Mouse (Mus musculus) hindbrain, postnatal 0 days (tissue): ENCODE measurements around the gene Schip1. TPM values are rescaled to one million over a fixed set of nuclear protein-coding genes. Genes with fewer than 3 reads are reported as not detected.

Experiments
- ATAC-seq: fragments of 200-750 bp; cut with Nextera tagmentation; 2 replicates; pipeline ENCODE4 v1.8.0; 2017; ENCODE audit warnings: mild to moderate bottlenecking, moderate TSS enrichment, moderate library complexity
- DNase-seq: peaks from one replicate; pipeline ENCODE4 v3.0.0-alpha.2; 2015; ENCODE audit warnings: low spot score
- H3K27ac ChIP-seq: fragments of 300-500 bp; sonication (generic); 2 replicates; pipeline ENCODE4 v1.5.1; 2014; ENCODE audit warnings: mild to moderate bottlenecking
- H3K27me3 ChIP-seq: fragments of 300-500 bp; sonication (generic); 2 replicates; pipeline ENCODE4 v1.6.1; 2014; ENCODE audit warnings: low read length, mixed read lengths; ENCODE audit not compliant: insufficient read depth
- H3K36me3 ChIP-seq: fragments of 300-500 bp; sonication (generic); 2 replicates; pipeline ENCODE4 v1.6.1; 2014; ENCODE audit warnings: low read length, mixed read lengths; ENCODE audit not compliant: insufficient read depth
- H3K4me1 ChIP-seq: fragments of 300-500 bp; sonication (generic); 2 replicates; pipeline ENCODE4 v1.6.1; 2014; ENCODE audit warnings: antibody characterized with exemption, low read length, mixed read lengths; ENCODE audit not compliant: insufficient read depth
- H3K4me2 ChIP-seq: fragments of 300-500 bp; sonication (generic); 2 replicates; pipeline ENCODE4 v1.6.1; 2014; ENCODE audit warnings: low read depth, mild to moderate bottlenecking, low read length, moderate library complexity, mixed read lengths
- H3K4me3 ChIP-seq: fragments of 300-500 bp; sonication (generic); 2 replicates; pipeline ENCODE4 v1.5.1; 2014; ENCODE audit warnings: low read length
- H3K9ac ChIP-seq: fragments of 300-500 bp; sonication (generic); replicated peaks from 2 replicates; pipeline ENCODE4 v1.6.1; 2014; ENCODE audit warnings: mild to moderate bottlenecking, low read length, moderate library complexity, mixed read lengths
- H3K9me3 ChIP-seq: fragments of 300-500 bp; sonication (generic); 2 replicates; pipeline ENCODE4 v1.6.1; 2016; ENCODE audit warnings: low read length, mixed read lengths
- CTCF ChIP-seq: IDR thresholded peaks from 2 replicates; pipeline ENCODE4 v1.5.1; 2016; ENCODE audit warnings: antibody characterized with exemption, control low read depth, low read depth
- WGBS: fragments of 180-500 bp; shearing (Covaris S2); extraction: QIAGEN DNeasy Blood & Tissue Kit; methylation state at CpG from one replicate; pipeline ENCODE4 v1.1.7; 2014; 5-methylcytosine and 5-hydroxymethylcytosine counted together
- polyA plus RNA-seq: library from polyadenylated mRNA; unstranded; fragments of >200 nt; fragmentation: Nextera tagmentation; extraction: Ambion mirVana; gene quantifications from 2 replicates; pipeline ENCODE4 v1.2.1, GENCODE M21; 2015
- total RNA-seq: library from RNA; depleted of rRNA; stranded (reverse); fragments of >200 nt; gene quantifications from 2 replicates; pipeline ENCODE4 v1.2.3, GENCODE M21; 2014

Gene Schip1
- total and polyA plus RNA-seq, 2 experiments from 2014 or later = 94.3 to 163 TPM

DNA sequence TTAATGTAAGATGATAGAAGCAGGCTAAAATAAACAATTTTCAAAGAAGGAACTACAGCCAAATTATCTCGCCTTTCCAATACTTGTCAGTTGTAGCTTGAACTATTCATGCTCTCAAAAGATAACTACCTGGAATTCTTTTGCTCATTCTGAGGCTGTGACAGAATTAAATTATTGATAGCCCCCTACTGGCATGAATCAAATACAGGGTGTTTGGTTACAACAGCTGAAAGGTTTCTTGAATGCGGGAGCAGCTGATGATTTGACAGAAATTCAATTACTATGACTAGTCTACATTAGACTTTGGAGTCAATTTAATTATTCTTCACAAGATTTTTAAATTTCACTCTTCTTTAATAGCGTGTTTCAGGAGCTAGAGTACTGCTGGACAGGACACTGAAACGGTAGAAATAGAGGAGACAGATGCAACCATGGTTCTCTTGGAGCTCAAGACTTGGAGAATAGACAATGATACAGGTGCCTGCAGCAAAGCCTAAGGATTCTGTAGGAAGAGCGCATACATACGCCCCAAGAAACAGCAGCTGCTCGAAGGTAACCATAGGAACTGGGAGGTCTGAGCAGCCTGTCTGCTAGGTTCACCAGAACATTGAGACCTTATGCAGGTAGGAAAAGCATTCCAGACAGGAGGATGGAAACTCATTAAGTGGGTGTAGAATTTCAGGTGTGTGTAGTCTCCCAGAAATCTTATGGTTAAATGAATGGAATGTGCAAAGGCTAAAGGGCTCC, 313.0 kb downstream of the Schip1 start:
- no peak overlapping the region for H3K4me2 ChIP-seq
- H3K36me3 ChIP-seq = no peaks in the 10 kb centered on the region
- DNase-seq (no peak), ATAC-seq (no peak)
- no peak overlapping the region for H3K9ac ChIP-seq
- TF ChIP-seq CTCF = peak; percentile 33
- 67% methylated on average over 7 of the region's 7 CpGs for WGBS
- H3K4me1 ChIP-seq = 0 out of 2 replicates have a peak, but pooled peaks cover 4% of the 10 kb centered on the region
- no peaks in the 10 kb centered on the region for H3K27me3 ChIP-seq
- no peak overlapping the region for H3K27ac ChIP-seq
- H3K4me3 ChIP-seq = no peak overlapping the region
- H3K9me3 ChIP-seq = no peaks in the 10 kb centered on the region

DNA sequence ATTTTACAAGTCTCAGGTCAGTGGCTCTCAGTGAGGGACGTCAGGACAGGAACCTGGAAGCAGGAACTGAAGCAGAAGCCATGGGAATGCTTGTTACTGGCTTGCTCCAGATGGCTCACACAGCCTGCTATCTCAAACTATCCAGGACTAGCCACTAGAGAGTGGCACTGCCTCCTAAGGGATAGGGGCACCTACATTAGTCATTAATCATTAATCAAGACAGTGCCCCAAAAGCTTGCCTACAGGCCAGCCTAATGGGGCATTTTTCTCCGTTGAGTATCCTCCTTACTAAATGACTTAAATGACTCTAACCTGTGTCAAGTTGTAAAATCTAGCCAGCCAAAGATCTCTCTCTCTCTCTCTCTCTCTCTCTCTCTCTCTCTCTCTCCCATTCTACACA, 314.2 kb downstream of the Schip1 start:
- Histone ChIP-seq H3K4me3 (no peak overlapping the region), H3K9me3 (no peaks in the 10 kb centered on the region), H3K27me3 (no peaks in the 10 kb centered on the region), H3K36me3 (no peaks in the 10 kb centered on the region), H3K9ac (no peak overlapping the region), H3K4me1 (0 out of 2 replicates have a peak, but pooled peaks cover 4% of the 10 kb centered on the region), H3K27ac (no peak overlapping the region), H3K4me2 (no peak overlapping the region)
- DNase-seq (no peak), ATAC-seq (no peak)
- TF ChIP-seq CTCF = no peak
- 78% methylated on average over 2 of the region's 2 CpGs for WGBS

DNA sequence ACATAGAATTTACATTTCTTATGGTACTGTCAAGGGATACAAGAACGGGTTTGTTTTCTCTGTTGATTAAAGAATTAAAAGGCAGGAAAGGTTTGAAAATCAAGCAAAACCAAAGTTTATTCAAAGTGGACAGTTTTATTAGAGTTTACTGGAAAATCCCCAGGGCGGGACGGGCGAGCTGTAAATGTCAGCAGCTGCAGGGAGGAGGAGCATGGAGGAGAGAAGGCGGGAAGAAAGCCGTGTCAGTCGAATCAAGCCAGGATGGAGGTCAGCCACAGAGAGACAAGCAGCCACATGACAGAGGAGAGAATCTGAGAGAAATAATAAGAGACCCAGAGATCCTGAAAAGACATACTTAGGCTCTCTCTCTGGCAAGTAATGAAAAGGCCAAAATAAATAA, 314.6 kb downstream of the Schip1 start:
- Histone ChIP-seq H3K36me3 (no peaks in the 10 kb centered on the region), H3K27me3 (no peaks in the 10 kb centered on the region), H3K4me1 (0 out of 2 replicates have a peak, but pooled peaks cover 4% of the 10 kb centered on the region), H3K4me3 (no peak overlapping the region), H3K27ac (no peak overlapping the region), H3K4me2 (no peak overlapping the region), H3K9me3 (no peaks in the 10 kb centered on the region), H3K9ac (no peak overlapping the region)
- ATAC-seq = no peak
- TF ChIP-seq CTCF = no peak
- DNase-seq = no peak
- 51% methylated on average over 7 of the region's 7 CpGs for WGBS

DNA sequence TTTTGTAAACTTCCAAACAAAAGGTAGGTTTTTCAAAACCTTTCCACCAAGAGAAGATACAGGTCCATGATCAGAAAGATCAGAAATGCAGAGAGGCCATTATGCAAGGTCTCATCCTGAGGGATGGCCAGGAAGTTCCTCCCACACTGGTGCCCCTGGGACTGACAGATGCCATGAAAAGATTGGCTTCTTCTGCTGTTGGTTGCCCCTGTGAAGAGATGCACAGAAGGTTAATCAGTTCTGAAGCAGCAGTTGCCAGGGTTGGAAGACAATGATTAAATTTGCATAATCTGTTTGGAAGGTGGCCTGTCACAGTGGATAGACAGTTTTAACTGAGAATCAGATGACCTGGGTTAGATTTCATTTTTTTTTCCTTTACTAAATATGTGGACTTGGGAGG, 319.1 kb downstream of the Schip1 start:
- peak; percentile 83 for ATAC-seq
- H3K9ac ChIP-seq = no peak overlapping the region
- H3K36me3 ChIP-seq = no peaks in the 10 kb centered on the region
- TF ChIP-seq CTCF = no peak
- H3K4me2 ChIP-seq = no peak overlapping the region
- no peaks in the 10 kb centered on the region for H3K9me3 ChIP-seq
- H3K27me3 ChIP-seq = no peaks in the 10 kb centered on the region
- DNase-seq = peak; percentile 78
- H3K4me3 ChIP-seq = no peak overlapping the region
- no peak overlapping the region for H3K27ac ChIP-seq
- no peaks in the 10 kb centered on the region for H3K4me1 ChIP-seq

DNA sequence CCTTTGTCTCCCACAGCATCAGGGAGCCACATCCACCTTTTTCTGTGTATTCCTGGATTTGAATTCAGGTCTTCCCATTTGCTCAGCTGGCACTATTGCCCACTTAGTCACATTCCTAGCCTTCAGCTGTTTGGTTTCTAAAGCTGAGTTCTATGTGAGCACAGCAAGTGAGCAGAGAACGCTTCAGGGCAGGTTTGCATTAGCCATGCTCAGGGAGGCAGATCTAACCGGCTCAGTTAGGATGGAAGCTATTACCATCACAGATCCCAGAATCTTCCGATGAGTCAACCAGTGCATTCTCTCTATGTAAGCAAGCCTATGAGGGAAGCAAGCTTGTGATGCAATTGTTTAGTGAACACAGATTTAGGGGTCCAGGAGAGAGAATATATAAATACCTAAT, 320.9 kb downstream of the Schip1 start:
- WGBS = 64% methylated on average over 3 of the region's 3 CpGs

DNA sequence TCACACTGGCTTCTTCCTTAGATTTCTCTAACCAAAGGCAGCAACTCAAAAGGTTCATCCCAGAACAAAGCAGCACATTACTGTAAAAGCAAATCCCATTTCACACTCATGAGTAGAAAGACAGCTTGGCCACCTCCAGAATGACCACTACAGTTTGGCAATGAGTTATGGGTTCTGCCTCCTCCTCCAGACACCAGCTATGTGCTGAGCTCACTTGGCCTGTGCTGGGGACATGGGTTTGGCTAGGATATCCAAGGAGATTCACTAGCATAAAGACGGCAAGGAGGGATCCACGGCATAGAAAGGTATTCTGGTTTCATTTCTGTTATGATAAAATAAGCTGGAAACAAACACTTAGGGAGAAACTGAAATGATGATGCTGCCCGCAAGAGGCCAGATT, 323.4 kb downstream of the Schip1 start:
- no peak for ATAC-seq
- 90% methylated on average over 3 of the region's 3 CpGs for WGBS

More for the DNA sequence above, 320.9 kb downstream of the Schip1 start:
- Histone ChIP-seq H3K27me3 (no peaks in the 10 kb centered on the region), H3K4me2 (no peak overlapping the region), H3K4me1 (no peaks in the 10 kb centered on the region), H3K27ac (no peak overlapping the region), H3K9ac (no peak overlapping the region), H3K36me3 (no peaks in the 10 kb centered on the region), H3K4me3 (no peak overlapping the region), H3K9me3 (no peaks in the 10 kb centered on the region)
- no peak for TF ChIP-seq CTCF
- ATAC-seq (no peak), DNase-seq (no peak)

DNA sequence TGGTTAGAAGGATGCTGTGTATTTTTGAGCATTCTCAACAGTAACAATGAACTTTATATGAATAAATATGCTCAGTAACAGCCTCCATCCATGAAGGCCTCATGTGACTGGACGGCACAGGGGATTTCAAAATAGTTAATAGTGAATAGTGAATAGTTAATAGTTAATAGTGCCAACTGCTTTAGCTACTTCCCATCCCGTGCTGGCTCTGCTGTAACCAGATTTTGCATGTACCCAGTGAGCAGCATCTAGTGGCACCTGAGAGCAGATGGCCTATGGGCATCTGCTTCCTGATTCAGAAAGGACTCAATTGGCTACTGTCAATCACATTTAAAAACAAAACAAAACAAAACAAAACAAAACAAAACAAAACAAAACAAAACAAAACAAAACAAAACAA, 329.0 kb downstream of the Schip1 start:
- Histone ChIP-seq H3K4me3 (no peak overlapping the region), H3K27ac (no peak overlapping the region), H3K9me3 (no peaks in the 10 kb centered on the region), H3K4me2 (no peak overlapping the region), H3K27me3 (no peaks in the 10 kb centered on the region), H3K9ac (no peak overlapping the region), H3K4me1 (no peaks in the 10 kb centered on the region), H3K36me3 (no peaks in the 10 kb centered on the region)
- WGBS = 58% methylated on average over 2 of the region's 2 CpGs
- DNase-seq (no peak), ATAC-seq (no peak)
- no peak for TF ChIP-seq CTCF

More for the DNA sequence above, 323.4 kb downstream of the Schip1 start:
- Histone ChIP-seq H3K27ac (no peak overlapping the region), H3K4me3 (no peak overlapping the region), H3K9me3 (no peaks in the 10 kb centered on the region), H3K27me3 (no peaks in the 10 kb centered on the region), H3K4me1 (no peaks in the 10 kb centered on the region), H3K9ac (no peak overlapping the region), H3K36me3 (no peaks in the 10 kb centered on the region), H3K4me2 (no peak overlapping the region)
- no peak for DNase-seq
- TF ChIP-seq CTCF = no peak
